Mouse (Mus musculus): Measurements from ENCODE around the gene Litaf. TPM values are rescaled to one million over a fixed set of nuclear protein-coding genes. Genes with fewer than 3 reads are reported as not detected.
A peak's percentile ranks its signal among the peaks of the same experiment; 100 is the strongest.

Litaf gene
- polyA plus RNA-seq, 1 experiment from 2014 or later = 26.1 TPM

DNA sequence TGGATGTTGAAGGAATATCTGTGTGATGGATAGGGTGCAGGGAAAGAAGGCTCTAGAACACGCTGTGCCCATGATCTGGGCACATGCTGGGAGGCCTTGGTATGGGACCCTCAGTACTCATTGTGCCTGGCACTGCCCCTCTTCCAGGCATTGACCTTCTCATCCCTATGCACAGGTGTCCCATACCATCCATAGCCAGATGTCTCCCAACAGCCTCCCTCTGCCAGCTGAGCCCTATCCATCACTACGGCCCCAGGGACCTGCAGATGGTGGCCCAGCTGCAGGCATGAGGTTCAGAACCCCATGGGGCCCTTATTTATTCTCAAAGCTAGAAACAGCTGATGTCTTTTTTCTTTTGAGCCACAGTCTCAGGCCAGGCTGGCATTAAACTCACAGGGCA lies 25.4 kb downstream of the Litaf start:
- H3K9ac ChIP-seq (replicated peaks) = no peak overlapping the region
- no peak overlapping the region for H3K4me2 ChIP-seq
- no peaks in the 10 kb centered on the region for H3K9me3 ChIP-seq (replicated peaks)
- H3K4me1 ChIP-seq = peaks cover 5% of the 10 kb centered on the region; the same call in 1 of the 2 replicates
- no peak overlapping the region for H3K4me3 ChIP-seq (replicated peaks)
- H3K36me3 ChIP-seq = no peaks in the 10 kb centered on the region
- WGBS = 49% methylated on average over 2 of the region's 2 CpGs
- ATAC-seq (ENCODE audit: low FRiP score) = no peak
- no peaks in the 10 kb centered on the region for H3K27me3 ChIP-seq (replicated peaks)
- no peak overlapping the region for H3K27ac ChIP-seq (replicated peaks)

DNA sequence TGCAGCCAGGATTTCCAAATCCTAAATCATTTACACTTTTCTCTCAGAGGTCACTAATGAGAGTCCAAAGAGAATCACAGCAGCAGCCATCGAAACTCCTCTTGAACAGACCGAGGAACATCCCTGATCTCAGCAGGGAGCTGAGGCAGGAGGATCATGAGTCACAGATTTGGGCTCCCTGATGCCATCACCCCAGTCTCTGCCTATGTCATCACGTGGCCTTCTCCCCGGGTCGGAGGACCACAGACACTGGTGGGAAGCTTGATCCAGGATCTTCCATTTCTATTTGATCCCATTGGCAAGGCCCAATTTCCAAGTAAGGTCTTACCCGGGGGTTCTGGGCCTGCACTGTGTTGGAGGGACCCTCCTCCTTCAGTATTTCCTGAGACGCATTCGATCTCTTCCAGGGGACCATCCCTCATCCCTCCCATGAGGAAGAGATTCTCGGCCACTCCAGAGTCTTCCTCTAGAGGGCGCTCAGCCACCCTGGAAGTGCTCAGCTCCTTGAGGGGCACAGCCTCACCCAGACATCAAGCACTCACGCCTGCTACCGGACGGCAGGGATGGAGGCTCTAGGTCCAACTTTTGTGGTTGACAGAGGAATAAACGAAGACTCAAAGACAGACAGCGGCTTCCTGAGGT lies 30.0 kb downstream of the Litaf start:
- peaks cover 5% of the 10 kb centered on the region; the same call in 1 of the 2 replicates for H3K4me1 ChIP-seq
- H3K27ac ChIP-seq (replicated peaks) = no peak overlapping the region
- no peaks in the 10 kb centered on the region for H3K36me3 ChIP-seq
- no peak overlapping the region for H3K9ac ChIP-seq (replicated peaks)
- ATAC-seq (ENCODE audit: low FRiP score) = peak; percentile 47; the same call in 1 of the 2 replicates
- no peak overlapping the region for H3K4me2 ChIP-seq
- no peak overlapping the region for H3K4me3 ChIP-seq (replicated peaks)
- H3K9me3 ChIP-seq (replicated peaks) = no peaks in the 10 kb centered on the region
- 28% methylated on average over 15 of the region's 15 CpGs for WGBS
- H3K27me3 ChIP-seq (replicated peaks) = no peaks in the 10 kb centered on the region

DNA sequence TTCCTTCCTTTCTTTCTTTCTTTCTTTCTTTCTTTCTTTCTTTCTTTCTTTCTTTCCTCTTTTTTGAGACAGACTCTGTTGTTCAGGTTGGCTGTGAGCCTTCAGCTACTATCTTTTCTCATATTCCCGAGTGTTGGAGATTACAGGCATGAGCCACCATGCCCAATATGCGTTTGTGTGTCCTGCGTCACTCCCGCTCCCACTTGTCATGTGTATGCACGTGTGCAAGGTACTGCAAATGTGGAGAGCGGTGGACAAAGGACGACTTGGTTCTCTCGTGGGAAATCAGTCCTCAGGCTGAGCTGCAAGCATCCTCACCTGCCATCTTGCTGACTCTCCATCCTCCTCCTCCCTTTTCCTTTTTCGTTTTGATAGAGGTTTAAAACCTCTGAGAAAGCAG lies 30.7 kb downstream of the Litaf start:
- Histone ChIP-seq H3K4me3 (replicated peaks) (no peak overlapping the region), H3K36me3 (no peaks in the 10 kb centered on the region), H3K4me2 (no peak overlapping the region), H3K9ac (replicated peaks) (no peak overlapping the region), H3K9me3 (replicated peaks) (no peaks in the 10 kb centered on the region), H3K27ac (replicated peaks) (no peak overlapping the region), H3K4me1 (peaks cover 5% of the 10 kb centered on the region; the same call in 1 of the 2 replicates), H3K27me3 (replicated peaks) (no peaks in the 10 kb centered on the region)
- WGBS = 86% methylated on average over 9 of the region's 9 CpGs
- no peak for ATAC-seq (ENCODE audit: low FRiP score)

DNA sequence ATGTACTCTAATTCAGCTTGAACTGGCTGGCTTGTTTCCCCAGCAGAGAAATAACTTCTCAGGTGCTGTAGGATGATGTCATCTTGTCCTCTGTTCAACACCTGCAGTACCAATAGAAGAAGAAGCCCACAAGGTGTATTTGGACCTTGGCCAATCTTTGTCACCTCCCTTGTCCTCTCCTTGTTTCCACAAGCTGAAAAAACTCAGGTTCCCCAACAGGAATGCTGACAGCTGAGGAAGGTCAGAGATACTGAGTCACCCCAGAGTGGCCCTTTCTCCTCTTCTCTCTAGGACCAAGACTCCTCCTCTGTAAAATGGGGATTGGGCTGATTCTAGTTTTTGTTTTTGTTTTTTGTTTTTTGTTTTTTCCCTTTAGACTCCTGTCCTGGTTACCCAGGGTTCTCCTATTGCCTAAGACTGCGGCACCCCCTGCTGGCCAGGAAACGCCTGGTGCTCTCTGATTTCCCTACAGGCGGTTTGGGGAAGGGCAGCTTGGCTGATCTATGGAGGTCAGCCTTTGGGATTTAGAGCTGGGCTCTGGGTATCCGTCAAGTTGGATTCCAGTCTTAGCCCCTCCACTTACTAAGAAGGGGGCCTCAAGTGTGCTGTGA lies 31.7 kb downstream of the Litaf start:
- WGBS = 2% methylated on average over 4 of the region's 4 CpGs
- H3K4me1 ChIP-seq = peaks cover 5% of the 10 kb centered on the region; the same call in 1 of the 2 replicates
- ATAC-seq (ENCODE audit: low FRiP score) = no peak
- no peaks in the 10 kb centered on the region for H3K27me3 ChIP-seq (replicated peaks)
- no peaks in the 10 kb centered on the region for H3K9me3 ChIP-seq (replicated peaks)
- H3K27ac ChIP-seq (replicated peaks) = no peak overlapping the region
- H3K36me3 ChIP-seq = no peaks in the 10 kb centered on the region
- no peak overlapping the region for H3K9ac ChIP-seq (replicated peaks)
- no peak overlapping the region for H3K4me2 ChIP-seq
- no peak overlapping the region for H3K4me3 ChIP-seq (replicated peaks)

DNA sequence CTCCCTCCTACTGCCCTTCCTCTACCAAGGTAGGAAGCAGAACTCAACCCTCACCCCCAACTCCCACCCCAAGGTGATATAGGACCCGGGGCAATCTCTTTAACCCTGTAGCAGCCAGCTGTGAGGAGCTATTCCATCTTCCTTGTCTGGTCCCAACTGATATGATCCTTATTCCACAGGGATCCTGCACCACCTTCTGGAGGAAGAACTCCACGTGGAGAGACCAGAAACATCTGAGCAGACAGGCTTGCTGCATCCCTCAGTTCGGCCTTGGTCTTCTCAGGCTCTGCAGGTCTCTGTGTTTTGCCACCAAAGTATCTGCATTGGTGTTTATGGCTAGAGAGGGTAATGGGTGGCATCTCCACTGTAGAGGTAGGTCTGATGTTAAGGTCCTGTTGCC lies 34.6 kb downstream of the Litaf start:
- Histone ChIP-seq H3K9me3 (replicated peaks) (no peaks in the 10 kb centered on the region), H3K4me1 (peaks cover 5% of the 10 kb centered on the region; the same call in 1 of the 2 replicates), H3K9ac (replicated peaks) (no peak overlapping the region), H3K27me3 (replicated peaks) (no peaks in the 10 kb centered on the region), H3K36me3 (no peaks in the 10 kb centered on the region), H3K4me2 (no peak overlapping the region), H3K27ac (replicated peaks) (no peak overlapping the region), H3K4me3 (replicated peaks) (no peak overlapping the region)
- no peak for ATAC-seq (ENCODE audit: low FRiP score)
- WGBS = 72% methylated on average over 3 of the region's 3 CpGs

DNA sequence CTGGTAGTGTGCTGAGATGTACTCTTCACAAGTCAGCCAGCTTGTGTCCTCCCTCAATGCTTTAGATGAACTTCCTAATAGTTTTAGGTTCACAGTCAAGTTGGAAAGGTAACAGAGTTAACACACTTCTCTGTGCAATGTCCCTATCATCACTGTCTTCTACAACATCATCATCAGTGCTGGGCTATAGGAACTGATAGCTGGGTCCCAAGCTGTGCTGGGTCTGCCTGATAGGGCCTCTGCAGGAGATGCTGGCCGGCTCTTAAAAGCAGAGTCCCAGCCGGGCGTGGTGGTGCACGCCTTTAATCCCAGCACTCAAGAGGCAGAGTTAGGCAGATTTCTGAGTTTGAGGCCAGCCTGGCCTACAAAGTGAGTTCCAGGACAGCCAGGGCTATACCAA lies 35.1 kb downstream of the Litaf start:
- Histone ChIP-seq H3K4me2 (no peak overlapping the region), H3K9me3 (replicated peaks) (no peaks in the 10 kb centered on the region), H3K4me3 (replicated peaks) (no peak overlapping the region), H3K27ac (replicated peaks) (no peak overlapping the region), H3K4me1 (0 out of 2 replicates have a peak, but pooled peaks cover under 1% of the 10 kb centered on the region), H3K36me3 (no peaks in the 10 kb centered on the region), H3K9ac (replicated peaks) (no peak overlapping the region), H3K27me3 (replicated peaks) (no peaks in the 10 kb centered on the region)
- 80% methylated on average over 4 of the region's 4 CpGs for WGBS
- no peak for ATAC-seq (ENCODE audit: low FRiP score)

DNA sequence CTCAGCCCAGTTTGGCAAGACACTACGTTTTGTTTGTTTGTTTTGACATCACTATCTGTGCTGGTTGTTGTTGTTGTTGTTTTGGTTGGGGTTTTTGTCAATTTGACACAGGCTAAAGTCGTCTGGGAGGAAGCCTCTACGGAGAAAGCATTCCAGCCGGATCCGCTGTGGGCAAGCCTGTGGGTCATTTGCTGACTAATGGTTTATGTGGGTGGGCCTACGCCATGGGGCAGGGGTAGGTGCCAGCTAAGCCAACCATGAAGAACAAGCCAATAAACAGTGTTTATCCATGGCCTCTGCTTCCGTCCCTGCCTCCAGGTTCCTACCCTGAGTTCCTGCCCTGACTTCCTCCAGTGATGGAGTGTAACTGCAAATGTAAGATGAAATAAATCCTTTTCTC lies 37.8 kb downstream of the Litaf start:
- H3K36me3 ChIP-seq = no peaks in the 10 kb centered on the region
- 75% methylated on average over 7 of the region's 7 CpGs for WGBS
- no peak overlapping the region for H3K4me3 ChIP-seq (replicated peaks)
- H3K27me3 ChIP-seq (replicated peaks) = no peaks in the 10 kb centered on the region
- no peaks in the 10 kb centered on the region for H3K4me1 ChIP-seq
- no peak overlapping the region for H3K27ac ChIP-seq (replicated peaks)
- H3K9me3 ChIP-seq (replicated peaks) = no peaks in the 10 kb centered on the region
- no peak overlapping the region for H3K4me2 ChIP-seq
- ATAC-seq (ENCODE audit: low FRiP score) = no peak
- H3K9ac ChIP-seq (replicated peaks) = no peak overlapping the region

DNA sequence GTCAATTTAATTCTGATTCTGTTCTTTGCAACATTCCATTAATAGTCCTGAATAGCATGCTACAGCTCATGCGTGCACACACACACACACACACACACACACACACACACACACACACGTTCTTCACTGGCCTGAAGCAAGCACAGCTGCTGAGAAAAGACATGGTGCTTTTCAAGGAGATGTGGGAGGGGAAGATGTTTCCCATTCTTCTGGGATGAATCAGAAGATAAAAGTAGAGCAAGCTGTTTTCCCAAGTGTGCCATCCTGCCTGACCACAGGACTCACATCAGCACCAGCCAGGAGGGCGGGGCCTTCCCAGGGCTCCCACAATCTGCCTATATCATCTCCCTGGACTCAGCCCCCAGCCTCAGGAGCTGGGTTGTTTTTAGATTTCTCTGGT lies 41.1 kb downstream of the Litaf start:
- WGBS = 73% methylated on average over 3 of the region's 3 CpGs
- Histone ChIP-seq H3K4me2 (no peak overlapping the region), H3K4me1 (no peaks in the 10 kb centered on the region), H3K4me3 (replicated peaks) (no peak overlapping the region), H3K27me3 (replicated peaks) (no peaks in the 10 kb centered on the region), H3K9ac (replicated peaks) (no peak overlapping the region), H3K36me3 (no peaks in the 10 kb centered on the region), H3K27ac (replicated peaks) (no peak overlapping the region), H3K9me3 (replicated peaks) (no peaks in the 10 kb centered on the region)
- no peak for ATAC-seq (ENCODE audit: low FRiP score)

DNA sequence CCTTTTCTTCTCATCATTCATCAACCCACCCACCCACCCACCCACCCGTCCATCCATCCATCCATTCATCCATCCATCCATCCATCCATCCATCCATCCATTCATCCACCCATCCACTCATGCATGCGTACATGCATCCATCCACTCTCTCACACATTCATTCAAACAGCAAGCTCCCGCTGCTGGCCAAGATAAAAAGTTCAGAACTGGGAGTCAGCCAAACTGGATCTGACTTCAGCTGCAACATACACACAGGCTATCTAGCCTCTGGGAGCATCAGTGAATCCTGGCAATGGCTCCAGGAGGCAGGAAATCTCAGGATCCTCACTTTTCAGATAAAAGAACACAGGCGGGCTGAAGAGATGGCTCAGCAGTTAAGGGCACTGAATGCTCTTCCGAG lies 42.3 kb downstream of the Litaf start:
- Histone ChIP-seq H3K27me3 (replicated peaks) (no peaks in the 10 kb centered on the region), H3K9ac (replicated peaks) (no peak overlapping the region), H3K4me3 (replicated peaks) (no peak overlapping the region), H3K4me2 (no peak overlapping the region), H3K9me3 (replicated peaks) (no peaks in the 10 kb centered on the region), H3K36me3 (no peaks in the 10 kb centered on the region), H3K4me1 (no peaks in the 10 kb centered on the region), H3K27ac (replicated peaks) (no peak overlapping the region)
- no peak for ATAC-seq (ENCODE audit: low FRiP score)
- WGBS = 82% methylated on average over 5 of the region's 5 CpGs

DNA sequence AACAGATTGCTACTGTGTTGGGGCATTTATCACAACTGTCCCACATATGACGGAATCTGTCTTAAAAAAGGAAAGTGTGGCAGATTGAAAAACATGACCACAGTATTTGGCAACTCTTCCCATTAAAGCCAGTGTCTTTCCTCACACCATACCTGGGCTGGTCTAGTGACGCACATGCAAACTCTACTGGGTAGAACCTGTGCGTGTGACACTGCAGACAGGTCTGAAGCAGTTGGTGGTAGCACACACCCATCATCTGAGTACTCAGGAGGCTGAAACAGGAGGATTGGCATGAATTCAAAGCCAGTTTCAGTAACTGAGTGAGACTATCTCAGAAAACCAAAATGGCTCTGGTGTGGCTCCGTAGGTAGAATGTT lies 43.9 kb downstream of the Litaf start:
- Histone ChIP-seq H3K4me2 (no peak overlapping the region), H3K9me3 (replicated peaks) (no peaks in the 10 kb centered on the region), H3K9ac (replicated peaks) (no peak overlapping the region), H3K36me3 (no peaks in the 10 kb centered on the region), H3K4me1 (no peaks in the 10 kb centered on the region), H3K27ac (replicated peaks) (no peak overlapping the region), H3K27me3 (replicated peaks) (no peaks in the 10 kb centered on the region), H3K4me3 (replicated peaks) (no peak overlapping the region)
- no peak for ATAC-seq (ENCODE audit: low FRiP score)
- WGBS = 85% methylated on average over 4 of the region's 4 CpGs

DNA sequence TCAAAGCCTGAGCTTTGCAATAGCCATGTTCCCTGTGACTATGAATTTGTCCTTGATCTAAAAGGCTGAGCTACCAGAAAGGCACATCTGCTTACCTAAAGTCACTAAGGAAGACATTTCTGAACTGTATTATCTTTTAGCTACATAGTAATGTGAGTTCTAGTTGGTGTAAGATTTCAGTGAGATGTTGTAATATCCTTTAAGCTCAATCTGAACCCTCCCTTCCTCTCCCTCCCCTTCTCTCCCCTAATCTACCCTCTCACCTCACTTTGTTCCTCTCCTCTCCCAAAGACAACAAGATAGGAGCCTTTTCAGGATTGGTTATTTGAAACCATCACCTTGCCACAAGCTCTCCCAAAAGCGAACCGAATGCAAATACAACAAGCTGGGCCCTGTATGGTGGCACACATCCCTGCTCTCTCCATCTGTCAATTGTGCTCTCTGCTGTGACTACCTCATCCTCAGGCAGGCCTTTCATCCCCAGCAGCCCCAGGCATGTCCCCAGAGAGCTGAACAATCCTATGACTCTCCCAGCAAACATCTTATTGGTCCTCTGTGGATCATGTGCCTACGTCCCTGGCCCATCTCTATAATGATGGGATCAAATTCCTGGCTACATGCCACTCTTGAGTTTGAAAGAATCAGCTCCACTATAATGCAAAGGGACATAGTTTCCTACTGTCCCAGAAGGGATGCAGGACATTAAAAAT lies 44.4 kb downstream of the Litaf start:
- H3K9me3 ChIP-seq (replicated peaks) = no peaks in the 10 kb centered on the region
- no peak overlapping the region for H3K9ac ChIP-seq (replicated peaks)
- no peak overlapping the region for H3K4me2 ChIP-seq

More for the DNA sequence above, 44.4 kb downstream of the Litaf start:
- Histone ChIP-seq H3K27ac (replicated peaks) (no peak overlapping the region), H3K4me3 (replicated peaks) (no peak overlapping the region), H3K27me3 (replicated peaks) (no peaks in the 10 kb centered on the region), H3K4me1 (no peaks in the 10 kb centered on the region), H3K36me3 (no peaks in the 10 kb centered on the region)
- WGBS = 53% methylated on average over 3 of the region's 3 CpGs
- no peak for ATAC-seq (ENCODE audit: low FRiP score)
